Mouse (Mus musculus) bone marrow, adult 2 months (tissue): ENCODE measurements around the gene Gm42688.

Source experiments
- CTCF ChIP-seq: fragments of 200-500 bp; IDR thresholded peaks from 2 replicates; pipeline ENCODE4 v1.5.1; 2011; ENCODE audit warnings: low read length, control low read depth; ENCODE audit not compliant: control insufficient read depth, insufficient read depth
- POLR2A ChIP-seq: fragments of 200-500 bp; IDR thresholded peaks from 2 replicates; pipeline ENCODE4 v1.6.1; 2011; ENCODE audit warnings: low read depth, mild to moderate bottlenecking, control low read depth, low read length, borderline replicate concordance; ENCODE audit not compliant: control insufficient read depth

DNA sequence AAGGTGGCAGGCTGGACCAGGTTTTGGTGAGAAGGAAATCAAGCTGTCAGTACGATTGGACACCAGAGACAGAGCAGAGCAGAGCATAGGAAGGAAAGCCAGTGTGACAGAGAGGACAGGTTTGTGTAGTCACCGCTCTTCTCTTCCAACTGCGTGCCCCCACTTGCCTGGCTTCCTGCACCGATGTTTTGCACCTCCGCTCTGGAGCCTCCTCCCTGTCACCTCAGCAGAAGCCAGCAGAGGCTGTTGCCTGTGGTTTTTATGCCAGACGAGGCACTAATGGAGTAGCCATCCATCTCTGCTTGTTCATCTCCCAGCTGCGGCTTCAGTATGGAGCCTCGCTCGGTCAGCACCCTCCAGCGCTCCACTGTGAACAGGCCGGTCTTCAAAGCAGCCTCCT lies 41.5 kb downstream of the Gm42688 start:
- TF ChIP-seq POLR2A: no peak
- no peak for TF ChIP-seq CTCF
